Mouse (Mus musculus) urinary bladder, adult 2 months (tissue): ENCODE data around the gene Olfr122. TPM values are rescaled to one million over a fixed set of nuclear protein-coding genes. Genes with fewer than 3 reads are reported as not detected.

Source experiments
- DNase-seq: peaks from one replicate; pipeline ENCODE4 v3.0.0; 2022; ENCODE audit warnings: low spot score
- polyA plus RNA-seq: library from polyadenylated mRNA; depleted of rRNA; stranded (reverse); fragments of >200 nt; gene quantifications from 2 replicates; pipeline ENCODE4 v1.2.3, GENCODE M21; 2012; rRNA removed

Gene Olfr122
- not detected in 2 replicates for polyA plus RNA-seq

GRCm38 (mm10) chr17:37768307-37768706, at the start of gene Olfr122:
Gene Olfr122, plus strand, starts transcription at chr17:37768607.
- DNase-seq, result no peak

GRCm38 (mm10) chr17:37721508-37721907, 46.9 kb upstream of the Olfr122 start, which contains the start of gene Olfr120:
Gene Olfr120, plus strand, starts transcription at chr17:37721808.
- no peak for DNase-seq

GRCm38 (mm10) chr17:37738070-37738469, 30.3 kb upstream of the Olfr122 start:
- no peak for DNase-seq

- DNase-seq, result no peak
Measured at GRCm38 (mm10) chr17:37793229-37793628, 24.8 kb downstream of the Olfr122 start, which contains the start of gene Olfr123. Gene Olfr123, plus strand, starts transcription at chr17:37793529.

GRCm38 (mm10) chr17:37799588-37799987, 31.2 kb downstream of the Olfr122 start, which contains the start of gene Olfr124:
Gene Olfr124, plus strand, starts transcription at chr17:37799888.
- DNase-seq, result no peak

Other genes starting within 250 kb of the Olfr122 start
- not detected in 2 replicates for gene Olfr112, start 199.2 kb upstream of the Olfr122 start, polyA plus RNA-seq
- not detected in 2 replicates for gene Olfr113, start 190.9 kb upstream of the Olfr122 start, polyA plus RNA-seq
- not detected in 2 replicates for gene Olfr114, start 175.9 kb upstream of the Olfr122 start, polyA plus RNA-seq
- gene Olfr115, start 141.5 kb upstream of the Olfr122 start, polyA plus RNA-seq, result not detected in 2 replicates
- gene Olfr116, start 141.4 kb upstream of the Olfr122 start, polyA plus RNA-seq, result not detected in 2 replicates
- gene Olfr117, start 104.8 kb upstream of the Olfr122 start, polyA plus RNA-seq, result not detected in 2 replicates
- gene Olfr118, start 101.6 kb upstream of the Olfr122 start, polyA plus RNA-seq, result not detected in 2 replicates
- gene Olfr119, start 72.0 kb upstream of the Olfr122 start, polyA plus RNA-seq, result not detected in 2 replicates
- not detected in 2 replicates for gene Olfr120, start 46.8 kb upstream of the Olfr122 start, polyA plus RNA-seq
- not detected in 2 replicates for gene Olfr121, start 19.8 kb upstream of the Olfr122 start, polyA plus RNA-seq
- not detected in 2 replicates for gene Olfr123, start 24.9 kb downstream of the Olfr122 start, polyA plus RNA-seq
- gene Olfr124, start 31.3 kb downstream of the Olfr122 start, polyA plus RNA-seq, result not detected in 2 replicates
- gene Olfr125, start 64.3 kb downstream of the Olfr122 start, polyA plus RNA-seq, result not detected in 2 replicates
- not detected in 2 replicates for gene Olfr126, start 78.9 kb downstream of the Olfr122 start, polyA plus RNA-seq
- gene Olfr127, start 131.8 kb downstream of the Olfr122 start, polyA plus RNA-seq, result not detected in 2 replicates
- not detected in 2 replicates for gene Olfr128, start 151.9 kb downstream of the Olfr122 start, polyA plus RNA-seq
- gene Olfr761, start 184.5 kb downstream of the Olfr122 start, polyA plus RNA-seq, result not detected in 2 replicates